Mouse (Mus musculus) C2C12 (cell line): ENCODE data around the gene Sgip1.

Source experiments
- CTCF ChIP-seq: IDR thresholded peaks from one replicate; pipeline ENCODE4 v1.5.1; 2011; ENCODE audit not compliant: control insufficient read depth, insufficient read depth, insufficient read length
- MYOD1 ChIP-seq: IDR thresholded peaks from one replicate; pipeline ENCODE4 v1.6.1; 2011; ENCODE audit warnings: low read depth; ENCODE audit not compliant: control insufficient read depth, insufficient read length
- MYOG ChIP-seq: IDR thresholded peaks from one replicate; pipeline ENCODE4 v1.6.1; 2011; ENCODE audit not compliant: control insufficient read depth, insufficient read length; ENCODE audit errors: extremely low read depth
- USF1 ChIP-seq: IDR thresholded peaks from one replicate; pipeline ENCODE4 v1.6.1; 2011; ENCODE audit warnings: low read depth, mild to moderate bottlenecking, control low read depth, moderate library complexity

DNA sequence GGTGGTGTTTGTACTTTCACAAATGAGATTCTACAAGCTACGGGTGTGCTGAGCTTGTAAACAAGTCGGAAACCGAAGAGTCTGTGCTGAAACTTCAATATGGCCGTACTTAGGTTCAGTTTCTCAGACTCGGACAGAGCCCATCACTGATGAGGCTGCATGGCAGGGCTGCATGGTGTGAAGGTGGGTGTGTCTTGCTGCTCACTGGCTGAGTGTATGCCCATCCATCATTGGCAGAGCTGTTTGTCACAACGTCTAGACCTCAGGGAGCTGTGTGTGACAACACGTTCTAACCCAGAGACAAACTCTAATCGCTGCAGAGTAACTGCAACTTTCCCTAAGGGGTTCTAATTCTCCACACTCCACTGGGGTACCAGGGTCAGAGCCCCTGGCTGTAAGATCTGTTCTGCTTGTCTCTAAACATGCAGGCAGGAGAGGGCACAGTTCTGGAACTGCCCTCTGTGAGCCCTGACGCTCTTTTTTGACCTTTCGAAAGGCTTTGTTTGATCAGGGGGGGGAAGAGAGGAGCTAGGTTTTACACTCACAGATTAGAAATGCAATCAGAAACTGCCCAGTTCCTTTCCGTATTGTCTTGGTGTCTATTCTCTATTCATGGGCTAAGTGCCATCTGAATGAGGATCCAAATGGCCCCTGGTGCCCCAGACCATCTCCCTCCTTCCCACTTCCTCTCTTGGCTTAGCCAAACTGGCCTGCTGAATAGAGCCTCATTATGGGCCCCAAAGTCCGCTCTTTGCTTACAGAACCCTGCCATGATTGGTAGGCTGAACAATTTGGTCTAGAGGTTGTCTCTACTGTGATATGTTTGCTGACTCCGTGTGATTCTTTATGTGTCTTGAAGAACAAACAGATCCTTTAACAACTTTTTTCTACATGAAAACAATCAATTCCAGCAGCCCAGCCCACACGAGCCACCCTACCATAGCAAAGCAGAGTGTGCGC lies 121.9 kb downstream of the Sgip1 start:
- no peak for TF ChIP-seq CTCF
- TF ChIP-seq USF1: no peak
- no peak for TF ChIP-seq MYOG
- TF ChIP-seq MYOD1: no peak
